Mouse (Mus musculus): ENCODE data around the gene Clca4b. TPM values are rescaled to one million over a fixed set of nuclear protein-coding genes. Genes with fewer than 3 reads are reported as not detected.

The Clca4b gene
- total RNA-seq (2014; rRNA removed) = not detected in 2 replicates
- not detected in 2 replicates for polyA plus RNA-seq (2015; fragmentation: Nextera tagmentation; extraction: Ambion mirVana)

DNA sequence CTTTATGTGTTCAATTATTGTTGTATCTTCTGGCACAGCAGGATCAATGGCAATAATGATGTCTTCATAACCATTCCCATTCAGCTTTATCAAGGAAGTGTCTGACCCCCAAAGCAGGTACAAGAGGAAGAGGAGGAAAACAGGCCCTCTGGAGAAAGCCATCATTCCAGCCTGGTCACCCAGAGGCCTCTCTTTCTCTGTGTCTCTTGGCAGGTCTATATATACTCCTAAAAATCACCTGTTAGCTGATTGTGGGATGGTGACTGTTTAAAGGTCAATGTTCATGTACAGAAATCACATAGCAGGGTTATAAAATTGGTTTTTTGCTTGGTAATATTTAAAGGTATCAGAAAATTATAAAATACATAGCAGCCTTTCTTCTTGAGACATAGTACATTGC lies at the start of gene Clca4b:
TSS of gene Clca4b (minus strand) at position 195 of the 400 bp plus-strand sequence.
- no peak within 1 kb of the TSS for H3K4me3 ChIP-seq (ENCODE audit: low read depth, low read length)
- DNase-seq = no peak
- no peaks in the 10 kb centered on the region for H3K9me3 ChIP-seq (ENCODE audit: low read length)
- ATAC-seq = no peak
- H3K27me3 ChIP-seq (ENCODE audit: insufficient read depth, low read length) = no peaks in the 10 kb centered on the region
- H3K9ac ChIP-seq = no peak within 1 kb of the TSS
- no peaks in the 10 kb centered on the region for H3K4me1 ChIP-seq (ENCODE audit: insufficient read depth)
- H3K4me2 ChIP-seq (ENCODE audit: low read depth) = no peak within 1 kb of the TSS
- H3K27ac ChIP-seq (ENCODE audit: low read depth, low read length) = no peak within 1 kb of the TSS
- no peaks in the 10 kb centered on the region for H3K36me3 ChIP-seq (ENCODE audit: insufficient read depth)
- TF ChIP-seq CTCF (IDR thresholded peaks at IDR 0.05; ENCODE audit: low read depth) = no peak

DNA sequence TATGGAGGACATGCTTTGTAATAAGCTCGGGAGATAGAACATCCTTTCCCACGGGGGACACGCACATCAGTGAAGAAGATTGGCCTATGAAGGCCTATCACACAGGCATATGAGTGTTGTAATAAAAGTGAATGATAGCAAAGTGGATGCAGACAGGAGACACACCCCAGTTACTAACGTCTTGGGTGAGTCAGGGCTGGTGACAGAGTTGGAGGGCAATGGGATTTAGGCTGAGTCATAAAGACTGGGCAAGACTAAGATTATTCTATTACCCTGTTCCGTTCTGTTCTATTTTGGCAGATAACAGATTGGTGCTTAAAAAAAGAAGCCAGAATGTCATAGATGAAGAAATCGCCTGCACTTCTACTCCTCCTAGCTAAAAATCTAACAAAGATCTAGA lies 48.2 kb upstream of the Clca4b start:
- no peaks in the 10 kb centered on the region for H3K4me1 ChIP-seq (ENCODE audit: insufficient read depth)
- WGBS = 87% methylated on average over 6 of the region's 6 CpGs

GRCm38 (mm10) chr3:144977631-144978030 lies 45.3 kb upstream of the Clca4b start:
- Histone ChIP-seq H3K9ac (no peak overlapping the region), H3K27ac (ENCODE audit: low read depth, low read length) (no peak overlapping the region), H3K4me3 (ENCODE audit: low read depth, low read length) (no peak overlapping the region), H3K4me2 (ENCODE audit: low read depth) (no peak overlapping the region), H3K9me3 (ENCODE audit: low read length) (no peaks in the 10 kb centered on the region), H3K4me1 (ENCODE audit: insufficient read depth) (no peaks in the 10 kb centered on the region), H3K36me3 (ENCODE audit: insufficient read depth) (no peaks in the 10 kb centered on the region), H3K27me3 (ENCODE audit: insufficient read depth, low read length) (no peaks in the 10 kb centered on the region)
- no peak for TF ChIP-seq CTCF (IDR thresholded peaks at IDR 0.05; ENCODE audit: low read depth)
- DNase-seq (no peak), ATAC-seq (no peak)
- 10% methylated on average over 4 of the region's 4 CpGs for whole genome bisulfite sequencing

More for the DNA sequence above, 48.2 kb upstream of the Clca4b start:
- H3K36me3 ChIP-seq (ENCODE audit: insufficient read depth) = no peaks in the 10 kb centered on the region
- DNase-seq = no peak
- H3K4me2 ChIP-seq (ENCODE audit: low read depth) = no peak overlapping the region
- H3K4me3 ChIP-seq (ENCODE audit: low read depth, low read length) = no peak overlapping the region
- H3K27me3 ChIP-seq (ENCODE audit: insufficient read depth, low read length) = no peaks in the 10 kb centered on the region
- no peak for ATAC-seq
- H3K9me3 ChIP-seq (ENCODE audit: low read length) = no peaks in the 10 kb centered on the region
- TF ChIP-seq CTCF (IDR thresholded peaks at IDR 0.05; ENCODE audit: low read depth) = no peak
- no peak overlapping the region for H3K27ac ChIP-seq (ENCODE audit: low read depth, low read length)
- no peak overlapping the region for H3K9ac ChIP-seq

DNA sequence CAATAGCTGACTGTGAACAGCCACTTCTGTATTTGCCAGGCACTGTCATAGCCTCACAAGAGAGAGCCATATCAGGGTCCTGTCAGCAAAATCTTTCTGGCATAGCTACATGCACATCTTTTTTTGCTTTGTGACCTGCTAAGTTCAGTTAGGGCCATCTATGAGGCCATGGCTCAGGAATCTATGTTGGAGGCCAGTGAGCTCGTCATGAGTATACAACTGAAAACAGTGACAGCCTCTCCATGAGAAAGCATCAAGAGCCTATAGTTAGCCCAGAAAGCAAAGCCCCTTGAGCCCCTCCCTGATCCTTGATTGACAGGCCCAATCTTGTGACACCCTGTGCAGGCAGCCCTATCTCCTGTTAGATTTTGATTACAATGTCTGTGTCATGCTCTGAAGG lies 43.8 kb upstream of the Clca4b start:
- H3K36me3 ChIP-seq (ENCODE audit: insufficient read depth) = no peaks in the 10 kb centered on the region

DNA sequence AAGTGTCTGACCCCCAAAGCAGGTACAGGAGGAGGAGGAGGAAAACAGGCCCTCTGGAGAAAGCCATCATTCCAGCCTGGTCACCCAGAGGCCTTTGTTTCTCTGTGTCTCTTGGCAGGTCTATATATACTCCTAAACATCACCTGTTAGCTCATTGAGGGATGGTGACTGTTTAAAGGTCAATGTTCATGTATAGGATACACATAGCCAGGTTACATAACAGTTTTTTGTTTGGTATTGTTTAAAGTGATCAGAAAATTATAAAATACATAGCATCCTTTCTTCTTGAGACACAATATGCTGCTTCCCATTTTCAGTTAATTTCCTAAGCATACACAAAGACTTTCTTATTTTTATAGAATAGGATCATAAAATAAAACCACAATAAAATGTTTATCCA lies 42.6 kb upstream of the Clca4b start, which contains the start of gene Clca4a:
TSS of gene Clca4a (minus strand) at position 101 of the 400 bp plus-strand sequence.
- Histone ChIP-seq H3K4me3 (ENCODE audit: low read depth, low read length) (no peak within 1 kb of the TSS), H3K27me3 (ENCODE audit: insufficient read depth, low read length) (no peaks in the 10 kb centered on the region), H3K4me1 (ENCODE audit: insufficient read depth) (no peaks in the 10 kb centered on the region), H3K4me2 (ENCODE audit: low read depth) (no peak within 1 kb of the TSS), H3K9ac (no peak within 1 kb of the TSS), H3K27ac (ENCODE audit: low read depth, low read length) (no peak within 1 kb of the TSS), H3K36me3 (ENCODE audit: insufficient read depth) (no peaks in the 10 kb centered on the region), H3K9me3 (ENCODE audit: low read length) (no peaks in the 10 kb centered on the region)
- DNase-seq (no peak), ATAC-seq (no peak)
- no peak for TF ChIP-seq CTCF (IDR thresholded peaks at IDR 0.05; ENCODE audit: low read depth)

More for the DNA sequence above, 43.8 kb upstream of the Clca4b start:
- H3K9ac ChIP-seq = no peak overlapping the region
- WGBS = 53% methylated on average over 1 of the region's 1 CpGs
- H3K9me3 ChIP-seq (ENCODE audit: low read length) = no peaks in the 10 kb centered on the region
- no peak overlapping the region for H3K4me2 ChIP-seq (ENCODE audit: low read depth)
- no peak for DNase-seq
- no peak for ATAC-seq
- H3K4me1 ChIP-seq (ENCODE audit: insufficient read depth) = no peaks in the 10 kb centered on the region
- H3K4me3 ChIP-seq (ENCODE audit: low read depth, low read length) = no peak overlapping the region
- no peaks in the 10 kb centered on the region for H3K27me3 ChIP-seq (ENCODE audit: insufficient read depth, low read length)
- no peak for TF ChIP-seq CTCF (IDR thresholded peaks at IDR 0.05; ENCODE audit: low read depth)
- H3K27ac ChIP-seq (ENCODE audit: low read depth, low read length) = no peak overlapping the region

DNA sequence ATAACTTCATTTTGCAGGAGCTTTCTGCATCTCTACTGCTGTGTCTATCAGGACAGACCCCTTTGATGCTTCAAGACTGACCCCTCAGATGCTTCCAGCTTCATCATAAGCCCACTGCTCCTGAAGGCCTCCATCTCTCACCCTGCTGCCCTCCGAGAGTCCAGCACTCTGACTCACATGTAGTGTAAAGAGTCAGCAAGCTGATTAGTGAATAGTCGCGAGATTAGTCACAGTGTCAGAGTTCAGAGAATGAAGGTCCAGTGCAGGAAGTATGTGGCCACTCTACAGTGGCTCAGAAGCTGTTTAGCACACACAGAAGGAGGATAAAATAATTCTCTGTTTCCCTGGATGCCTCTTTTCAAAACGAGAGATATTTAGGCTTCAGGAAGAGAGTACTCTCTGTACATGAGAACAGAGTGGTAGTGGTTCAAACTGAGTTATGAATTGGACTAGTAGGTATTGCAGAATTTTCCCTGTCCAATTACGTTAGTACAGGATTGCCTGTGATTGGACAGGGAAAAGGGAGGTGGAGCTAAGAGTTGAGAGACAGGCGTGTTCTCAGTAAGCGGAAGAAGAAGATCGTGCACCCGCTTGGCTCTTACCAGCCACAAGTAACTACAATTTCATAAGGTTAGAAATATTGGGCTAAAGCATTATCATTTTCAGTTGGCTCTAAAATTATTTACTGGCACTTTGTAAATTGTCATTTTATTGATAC lies 39.4 kb upstream of the Clca4b start:
- no peak overlapping the region for H3K4me2 ChIP-seq (ENCODE audit: low read depth)
- ATAC-seq = no peak
- no peak overlapping the region for H3K9ac ChIP-seq
- H3K9me3 ChIP-seq (ENCODE audit: low read length) = no peaks in the 10 kb centered on the region
- no peak overlapping the region for H3K4me3 ChIP-seq (ENCODE audit: low read depth, low read length)
- no peak overlapping the region for H3K27ac ChIP-seq (ENCODE audit: low read depth, low read length)
- TF ChIP-seq CTCF (IDR thresholded peaks at IDR 0.05; ENCODE audit: low read depth) = no peak
- 80% methylated on average over 9 of the region's 9 CpGs for WGBS
- no peak for DNase-seq
- no peaks in the 10 kb centered on the region for H3K4me1 ChIP-seq (ENCODE audit: insufficient read depth)
- H3K27me3 ChIP-seq (ENCODE audit: insufficient read depth, low read length) = no peaks in the 10 kb centered on the region
- H3K36me3 ChIP-seq (ENCODE audit: insufficient read depth) = no peaks in the 10 kb centered on the region

DNA sequence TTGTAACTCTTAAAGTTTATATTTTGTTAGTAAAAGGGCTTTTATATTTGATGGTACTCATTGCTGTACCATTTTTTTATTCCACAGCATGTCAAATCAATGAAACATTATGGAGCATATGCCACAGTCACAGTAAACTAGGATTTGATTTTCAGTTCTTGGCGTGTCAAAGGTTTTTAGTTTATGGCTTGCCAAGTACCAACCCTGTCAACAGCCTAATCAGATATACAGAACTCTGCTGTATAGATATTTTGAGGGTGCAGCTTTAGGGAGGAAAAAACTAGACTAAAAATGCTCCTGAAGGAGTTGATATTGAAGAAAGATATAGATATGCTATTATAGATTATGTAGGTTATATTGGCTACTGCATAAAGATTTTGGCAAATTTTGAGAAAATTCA lies 37.4 kb upstream of the Clca4b start:
- DNase-seq = no peak
- peak; percentile 68 for ATAC-seq
- no peak overlapping the region for H3K4me3 ChIP-seq (ENCODE audit: low read depth, low read length)
- H3K9me3 ChIP-seq (ENCODE audit: low read length) = no peaks in the 10 kb centered on the region
- 57% methylated on average over 1 of the region's 1 CpGs for WGBS
- H3K27ac ChIP-seq (ENCODE audit: low read depth, low read length) = no peak overlapping the region
- H3K4me1 ChIP-seq (ENCODE audit: insufficient read depth) = no peaks in the 10 kb centered on the region
- H3K36me3 ChIP-seq (ENCODE audit: insufficient read depth) = no peaks in the 10 kb centered on the region
- H3K9ac ChIP-seq = no peak overlapping the region
- no peaks in the 10 kb centered on the region for H3K27me3 ChIP-seq (ENCODE audit: insufficient read depth, low read length)
- TF ChIP-seq CTCF (IDR thresholded peaks at IDR 0.05; ENCODE audit: low read depth) = no peak
- no peak overlapping the region for H3K4me2 ChIP-seq (ENCODE audit: low read depth)
